Mouse (Mus musculus) MEL (cell line): ENCODE results near the gene Ube2z. TPM values are rescaled to one million over a fixed set of nuclear protein-coding genes. Genes with fewer than 3 reads are reported as not detected.

Source experiments
- DNase-seq: peaks from one replicate; pipeline ENCODE4 v3.0.0; 2011; ENCODE audit warnings: low read depth, low spot score
- H3K27ac ChIP-seq: 2 replicates; pipeline ENCODE4 v1.5.1; 2012; ENCODE audit warnings: low read depth, mild to moderate bottlenecking, control low read depth, low read length, moderate library complexity; ENCODE audit not compliant: control insufficient read depth
- H3K27me3 ChIP-seq, 2 experiments: fragments of 150-350 bp in 1 of 2; sonication (generic) in 1 of 2; 2 replicates each; pipeline ENCODE4 v1.6.1; 2012; ENCODE audit warnings: low read length in 2 of 2, mild to moderate bottlenecking in 2 of 2, improper control_type of control experiment in 1 of 2, moderate library complexity in 1 of 2; ENCODE audit not compliant: insufficient read depth in 2 of 2, control insufficient read depth in 1 of 2
- H3K36me3 ChIP-seq, 2 experiments: 2 replicates each; pipeline ENCODE4 v1.6.1; 2012 to 2014; ENCODE audit warnings: low read length in 2 of 2, improper control_type of control experiment in 1 of 2, inconsistent platforms in 1 of 2, mild to moderate bottlenecking in 1 of 2; ENCODE audit not compliant: insufficient read depth in 2 of 2, control insufficient read depth in 1 of 2
- H3K4me1 ChIP-seq, 2 experiments: fragments of 150-350 bp in 1 of 2; sonication (generic) in 1 of 2; 2 replicates each; pipeline ENCODE4 v1.6.1; 2012; ENCODE audit warnings: low read length in 2 of 2, improper control_type of control experiment in 1 of 2, mild to moderate bottlenecking in 1 of 2; ENCODE audit not compliant: insufficient read depth in 2 of 2, control insufficient read depth in 1 of 2
- H3K4me3 ChIP-seq, 2 experiments: fragments of 150-350 bp in 1 of 2; sonication (generic) in 1 of 2; 2 replicates each; pipeline ENCODE4 v1.5.1; 2012; ENCODE audit warnings: low read depth in 2 of 2, low read length in 2 of 2, mild to moderate bottlenecking in 2 of 2, moderate library complexity in 2 of 2, control low read depth in 1 of 2, improper control_type of control experiment in 1 of 2; ENCODE audit not compliant: control insufficient read depth in 1 of 2, insufficient read depth in 1 of 2
- H3K79me2 ChIP-seq: 2 replicates; pipeline ENCODE4 v1.6.1; 2012; ENCODE audit warnings: mild to moderate bottlenecking, low read length, moderate library complexity; ENCODE audit not compliant: control insufficient read depth, poor library complexity, insufficient read depth
- H3K9ac ChIP-seq: 2 replicates; pipeline ENCODE4 v1.6.1; 2012; ENCODE audit warnings: low read depth, mild to moderate bottlenecking, control low read depth, low read length, moderate library complexity; ENCODE audit not compliant: control insufficient read depth, poor library complexity, severe bottlenecking
- H3K9me3 ChIP-seq: fragments of 150-350 bp; sonication (generic); replicated peaks from 2 replicates; pipeline ENCODE4 v1.6.1; 2012; ENCODE audit warnings: mild to moderate bottlenecking, low read length, improper control_type of control experiment, moderate library complexity; ENCODE audit not compliant: insufficient read depth
- E2F4 ChIP-seq: IDR thresholded peaks from 2 replicates; pipeline ENCODE4 v1.6.1; 2011; ENCODE audit warnings: low read depth, low read length, improper control_type of control experiment, borderline replicate concordance
- ELF1 ChIP-seq: IDR thresholded peaks from 2 replicates; pipeline ENCODE4 v1.6.1; 2014; ENCODE audit warnings: low read depth, mild to moderate bottlenecking, inconsistent platforms, low read length, improper control_type of control experiment, moderate library complexity
- ETS1 ChIP-seq: IDR thresholded peaks from 2 replicates; pipeline ENCODE4 v1.6.1; 2012; ENCODE audit warnings: low read depth, mild to moderate bottlenecking, inconsistent platforms, low read length, improper control_type of control experiment, moderate library complexity
- HCFC1 ChIP-seq: IDR thresholded peaks from 2 replicates; pipeline ENCODE4 v1.6.1; 2012; ENCODE audit warnings: low read depth, mild to moderate bottlenecking, inconsistent platforms, low read length, improper control_type of control experiment, moderate library complexity
- JUND ChIP-seq: IDR thresholded peaks from 2 replicates; pipeline ENCODE4 v1.6.1; 2011; ENCODE audit warnings: low read depth, mild to moderate bottlenecking, improper control_type of control experiment, low read length
- MEF2A ChIP-seq: IDR thresholded peaks from 2 replicates; pipeline ENCODE4 v1.6.1; 2014; ENCODE audit warnings: low read depth, mild to moderate bottlenecking, inconsistent platforms, low read length, improper control_type of control experiment; ENCODE audit not compliant: poor library complexity, insufficient replicate concordance, severe bottlenecking; ENCODE audit errors: extremely low read depth
- MYB ChIP-seq: IDR thresholded peaks from 2 replicates; pipeline ENCODE4 v1.6.1; 2011; ENCODE audit warnings: mild to moderate bottlenecking, low read depth, low read length, improper control_type of control experiment
- POLR2AphosphoS2 ChIP-seq: IDR thresholded peaks from 2 replicates; pipeline ENCODE4 v1.6.1; 2011; ENCODE audit warnings: low read length, improper control_type of control experiment
- RAD21 ChIP-seq: IDR thresholded peaks from 2 replicates; pipeline ENCODE4 v1.6.1; 2011; ENCODE audit warnings: mild to moderate bottlenecking, low read depth, low read length, improper control_type of control experiment
- SIN3A ChIP-seq: IDR thresholded peaks from 2 replicates; pipeline ENCODE4 v1.6.1; 2012; ENCODE audit warnings: low read length, improper control_type of control experiment, inconsistent platforms
- SMC3 ChIP-seq: IDR thresholded peaks from 2 replicates; pipeline ENCODE4 v1.6.1; 2011; ENCODE audit warnings: low read depth, low read length, improper control_type of control experiment
- UBTF ChIP-seq: IDR thresholded peaks from 2 replicates; pipeline ENCODE4 v1.6.1; 2012; ENCODE audit warnings: low read depth, mild to moderate bottlenecking, inconsistent platforms, low read length, improper control_type of control experiment, moderate library complexity, borderline replicate concordance; ENCODE audit not compliant: insufficient read depth
- USF2 ChIP-seq, 2 experiments: IDR thresholded peaks; 2 replicates each; pipeline ENCODE4 v1.6.1; 2011 to 2012; ENCODE audit warnings: improper control_type of control experiment in 2 of 2, low read length in 2 of 2, borderline replicate concordance in 1 of 2, inconsistent platforms in 1 of 2, low read depth in 1 of 2, mild to moderate bottlenecking in 1 of 2; ENCODE audit not compliant: insufficient read depth in 1 of 2
- ZC3H11A ChIP-seq: IDR thresholded peaks from 2 replicates; pipeline ENCODE4 v1.6.1; 2012; ENCODE audit warnings: low read depth, mild to moderate bottlenecking, inconsistent platforms, low read length, improper control_type of control experiment
- ZNF384 ChIP-seq: IDR thresholded peaks from 2 replicates; pipeline ENCODE4 v1.6.1; 2012; ENCODE audit warnings: low read depth, mild to moderate bottlenecking, inconsistent platforms, low read length, improper control_type of control experiment
- polyA plus RNA-seq, 2 experiments: library from polyadenylated mRNA; stranded (reverse) in 1 of 2; unstranded in 1 of 2; fragments of >175 nt in 1 of 2; fragments of >200 nt in 1 of 2; gene quantifications; 2 replicates each; pipeline versions ENCODE4 v1.2.1 to v1.2.4; 2012; ENCODE audit warnings: low replicate concordance in 2 of 2, low read depth in 1 of 2; ENCODE audit not compliant: insufficient read length in 2 of 2, insufficient read depth in 1 of 2, missing spikeins in 1 of 2
- total RNA-seq: library from RNA; depleted of rRNA; stranded (reverse); fragments of 300-350 nt; gene quantifications from 2 replicates; pipeline ENCODE4 v1.2.3, GENCODE M21; 2012

The Ube2z gene
- total and polyA plus RNA-seq, 3 experiments, result 56.8 to 58.5 TPM; not detected in 1

DNA sequence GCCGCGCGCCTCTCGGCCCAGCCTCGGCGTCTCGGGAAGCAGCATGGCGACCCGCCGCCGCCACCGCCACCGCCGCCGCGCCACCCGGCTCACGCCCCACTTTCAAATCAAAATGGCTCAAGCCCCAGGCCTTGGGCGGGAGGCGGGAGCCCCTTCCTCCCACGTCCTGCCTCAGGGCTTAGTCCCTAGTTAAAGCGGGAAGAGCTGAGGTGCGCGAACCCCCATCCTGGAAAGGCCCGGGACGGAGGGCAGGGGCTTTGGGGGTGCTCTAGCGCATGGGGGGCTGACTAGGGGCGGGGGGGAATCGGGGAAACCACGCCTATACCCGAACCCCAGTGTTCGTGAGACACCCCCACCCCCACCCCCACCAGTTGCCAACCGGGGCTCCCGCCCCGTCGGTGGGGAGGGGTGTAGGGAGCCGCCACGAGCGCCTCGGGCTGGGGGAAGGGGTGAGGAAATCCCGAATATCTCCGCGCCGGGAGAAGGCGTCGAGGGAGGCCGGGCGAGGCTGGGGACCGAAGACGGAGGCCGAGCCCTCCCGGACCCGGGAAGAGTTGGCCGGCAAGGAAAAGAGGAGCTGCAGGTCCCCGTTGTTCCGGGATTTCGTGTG lies 60.3 kb downstream of the Ube2z start (continued):
- TF ChIP-seq SMC3, result no peak

GRCm38 (mm10) chr11:96003969-96004792 lies 61.0 kb downstream of the Ube2z start:
- no peaks in the 10 kb centered on the region for H3K79me2 ChIP-seq
- TF ChIP-seq E2F4 (no peak), SIN3A (no peak), POLR2AphosphoS2 (no peak), JUND (no peak), HCFC1 (no peak), RAD21 (no peak), UBTF (no peak), ZC3H11A (no peak), ELF1 (no peak), MEF2A (no peak), USF2 (IDR thresholded peaks at IDR 0.05; ENCODE audit: borderline replicate concordance in 1 of 2, insufficient read depth in 1 of 2, low read depth in 1 of 2, low read length in 2 of 2) (no peak)
- TF ChIP-seq, all 39 proteins: peak for 0
- Histone ChIP-seq H3K9ac (no peak overlapping the region), H3K27me3 (peaks cover 7 to 21% of the 10 kb centered on the region in 2 experiments), H3K4me1 (no peaks in the 10 kb centered on the region), H3K9me3 (no peaks in the 10 kb centered on the region), H3K27ac (no peak overlapping the region), H3K4me3 (no peak overlapping the region), H3K36me3 (no peaks in the 10 kb centered on the region)
- no peak for DNase-seq

DNA sequence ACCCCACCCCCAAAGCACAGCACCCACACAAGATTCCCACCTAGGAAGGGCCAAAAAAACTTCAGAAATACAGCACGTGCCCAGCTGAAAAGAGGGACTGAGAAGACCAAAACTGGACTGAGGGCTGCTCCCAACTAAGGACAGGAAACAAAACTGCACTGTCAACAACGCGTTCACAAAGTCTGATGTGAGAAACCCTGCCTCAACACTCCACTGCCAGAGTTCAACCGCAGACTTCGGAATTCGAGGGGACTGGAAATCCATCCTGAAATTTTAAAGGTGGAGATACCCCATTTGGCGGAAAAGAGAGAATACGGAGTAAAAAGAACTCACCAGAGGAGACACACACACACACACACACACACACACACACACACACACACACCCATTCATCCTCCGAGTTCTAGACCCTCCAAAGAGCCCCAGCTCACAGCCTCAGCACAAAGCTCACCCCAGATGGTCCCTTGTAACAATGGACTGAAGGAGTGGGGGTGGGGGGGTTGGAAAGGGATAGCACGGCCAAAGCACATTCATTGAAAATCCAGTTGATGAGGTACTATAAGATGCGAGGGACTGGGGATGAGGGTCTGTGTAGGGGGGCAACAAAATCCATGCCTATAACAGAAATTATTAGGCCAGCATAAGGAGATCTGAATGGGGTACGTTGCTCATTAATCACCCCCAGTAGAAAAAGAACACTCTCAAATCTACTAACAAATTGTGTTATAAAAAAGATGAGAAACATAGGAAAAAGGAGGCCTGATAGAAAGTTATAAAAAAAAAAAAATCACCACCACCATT lies 61.9 kb downstream of the Ube2z start:
- no peak overlapping the region for H3K27ac ChIP-seq
- no peak overlapping the region for H3K4me3 ChIP-seq

More for the DNA sequence above, 61.9 kb downstream of the Ube2z start:
- Histone ChIP-seq H3K9ac (no peak overlapping the region), H3K4me1 (no peaks in the 10 kb centered on the region), H3K27me3 (peaks cover 7 to 21% of the 10 kb centered on the region in 2 experiments), H3K36me3 (no peaks in the 10 kb centered on the region)
- no peak for DNase-seq
- no peak for TF ChIP-seq MEF2A
- no peak for TF ChIP-seq ETS1
- no peak for TF ChIP-seq ZNF384
- no peak for TF ChIP-seq MYB
- TF ChIP-seq, all 39 proteins: peak for 0
- Histone ChIP-seq H3K79me2 (no peaks in the 10 kb centered on the region), H3K9me3 (no peaks in the 10 kb centered on the region)
